Mouse (Mus musculus): ENCODE results near the gene Utp3. TPM values are rescaled to one million over a fixed set of nuclear protein-coding genes. Genes with fewer than 3 reads are reported as not detected.

The Utp3 gene
- polyA plus RNA-seq, 1 experiment from 2014 or later = 28.0 TPM

DNA sequence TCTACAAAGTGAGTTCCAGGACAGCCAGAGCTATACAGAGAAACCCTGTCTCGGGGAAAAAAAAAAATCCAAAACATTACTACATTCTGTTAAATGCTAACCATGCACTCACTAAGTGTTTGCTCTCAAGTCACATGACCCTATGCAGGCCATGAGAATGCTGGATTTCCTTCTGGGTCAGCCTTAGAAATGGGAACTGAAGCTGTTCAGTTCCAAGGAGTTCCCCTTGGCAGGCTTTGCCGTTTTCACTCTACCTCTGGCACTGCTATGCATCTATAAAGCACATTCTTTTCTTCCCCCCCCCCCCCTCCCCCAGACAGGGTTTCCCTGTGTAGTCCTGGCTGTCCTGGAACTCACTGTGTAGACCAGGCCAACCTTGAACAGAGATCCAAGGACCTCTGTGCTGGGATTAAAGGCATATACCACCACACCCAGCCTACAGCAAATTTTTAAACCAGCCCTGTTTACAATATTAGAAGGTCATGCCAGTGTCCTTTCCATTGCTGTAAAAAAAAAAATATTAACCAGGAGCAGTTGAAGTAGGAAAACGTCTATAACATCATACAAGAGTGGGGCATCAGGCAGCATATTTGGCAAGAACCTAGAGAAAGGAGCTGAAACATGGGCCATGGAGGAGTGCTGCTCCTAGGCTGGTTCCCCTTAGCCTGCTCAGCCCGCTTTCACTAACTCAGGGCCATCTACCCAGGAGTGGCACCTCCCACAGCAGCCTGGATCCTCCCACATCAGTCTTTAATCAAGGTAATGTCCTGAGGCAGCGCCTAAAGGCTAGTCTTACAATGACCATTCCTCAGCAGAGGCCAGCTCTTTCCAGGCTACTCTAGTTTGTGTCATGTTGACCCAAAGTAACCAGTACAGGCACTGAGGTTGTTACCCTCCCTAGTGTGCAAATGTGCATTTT lies 41.5 kb downstream of the Utp3 start:
- H3K27ac ChIP-seq (replicated peaks) = peak overlapping the region; percentile 9; the same call in 1 of the 2 replicates

DNA sequence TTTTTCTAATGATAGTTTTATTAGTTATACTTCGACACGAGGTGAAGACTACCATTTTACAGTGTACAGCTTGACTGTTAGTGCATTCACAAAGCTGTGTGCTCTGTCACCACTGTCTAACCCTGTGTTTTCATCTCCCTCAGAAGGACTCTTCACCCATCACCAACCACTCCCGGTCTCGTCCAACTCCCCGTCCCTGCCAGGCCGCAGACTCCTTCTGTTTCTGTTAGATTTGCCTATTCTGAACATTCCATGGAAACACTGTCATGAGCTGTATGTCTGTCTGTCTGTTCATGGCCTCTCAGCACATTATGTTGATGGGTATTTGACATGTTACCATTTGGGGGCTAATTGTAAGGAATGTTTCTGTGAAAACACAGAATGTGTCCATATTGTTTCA lies 44.7 kb downstream of the Utp3 start:
- Histone ChIP-seq H3K27me3 (no peaks in the 10 kb centered on the region), H3K9me3 (replicated peaks) (no peaks in the 10 kb centered on the region), H3K4me1 (replicated peaks) (peaks cover 15% of the 10 kb centered on the region), H3K4me3 (replicated peaks) (no peak overlapping the region), H3K36me3 (replicated peaks) (no peaks in the 10 kb centered on the region), H3K27ac (replicated peaks) (no peak overlapping the region), H3K4me2 (no peak overlapping the region), H3K9ac (no peak overlapping the region)
- ATAC-seq (ENCODE audit: insufficient read depth) = no peak
- 78% methylated on average over 6 of the region's 6 CpGs for WGBS (ENCODE audit: insufficient replicate concordance)

More for the DNA sequence above, 41.5 kb downstream of the Utp3 start:
- no peaks in the 10 kb centered on the region for H3K27me3 ChIP-seq
- H3K4me1 ChIP-seq (replicated peaks) = peaks cover 18% of the 10 kb centered on the region
- H3K4me2 ChIP-seq = peak overlapping the region; percentile 6; the same call in 1 of the 2 replicates
- no peak for ATAC-seq (ENCODE audit: insufficient read depth)
- WGBS (ENCODE audit: insufficient replicate concordance) = 45% methylated on average over 5 of the region's 5 CpGs
- no peak overlapping the region for H3K9ac ChIP-seq
- H3K36me3 ChIP-seq (replicated peaks) = no peaks in the 10 kb centered on the region
- H3K9me3 ChIP-seq (replicated peaks) = no peaks in the 10 kb centered on the region
- no peak overlapping the region for H3K4me3 ChIP-seq (replicated peaks)

GRCm38 (mm10) chr5:88602030-88602429 lies 47.8 kb downstream of the Utp3 start:
- Histone ChIP-seq H3K9ac (no peak overlapping the region), H3K27ac (replicated peaks) (no peak overlapping the region), H3K4me2 (no peak overlapping the region), H3K27me3 (no peaks in the 10 kb centered on the region), H3K9me3 (replicated peaks) (no peaks in the 10 kb centered on the region), H3K4me1 (replicated peaks) (no peaks in the 10 kb centered on the region), H3K36me3 (replicated peaks) (no peaks in the 10 kb centered on the region), H3K4me3 (replicated peaks) (no peak overlapping the region)
- WGBS (ENCODE audit: insufficient replicate concordance) = 54% methylated on average over 2 of the region's 2 CpGs
- ATAC-seq (ENCODE audit: insufficient read depth) = no peak

GRCm38 (mm10) chr5:88602713-88603112 lies 48.5 kb downstream of the Utp3 start:
- Histone ChIP-seq H3K9me3 (replicated peaks) (no peaks in the 10 kb centered on the region), H3K9ac (no peak overlapping the region), H3K36me3 (replicated peaks) (no peaks in the 10 kb centered on the region), H3K4me2 (no peak overlapping the region), H3K4me1 (replicated peaks) (no peaks in the 10 kb centered on the region), H3K4me3 (replicated peaks) (no peak overlapping the region), H3K27ac (replicated peaks) (no peak overlapping the region), H3K27me3 (no peaks in the 10 kb centered on the region)
- 61% methylated on average over 3 of the region's 3 CpGs for WGBS (ENCODE audit: insufficient replicate concordance)
- ATAC-seq (ENCODE audit: insufficient read depth) = no peak

DNA sequence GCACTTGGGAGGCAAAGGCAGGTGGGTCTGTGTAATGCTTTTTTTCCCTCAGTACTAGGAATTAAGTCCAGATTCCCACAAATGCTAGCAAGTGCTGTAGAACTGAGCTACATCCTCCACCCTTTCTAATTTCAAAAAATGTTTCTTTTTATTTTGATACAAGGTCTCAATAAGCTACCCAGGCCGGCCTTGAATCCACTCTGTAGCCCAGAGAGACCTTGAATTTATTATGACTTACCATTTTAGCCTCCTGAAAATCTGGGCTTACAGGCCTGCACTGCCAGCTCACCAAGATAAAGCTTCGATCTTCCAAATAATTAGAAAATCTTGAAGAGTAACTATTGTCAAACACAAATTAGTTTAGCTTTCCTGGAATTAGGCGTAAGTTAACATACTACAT lies 49.8 kb downstream of the Utp3 start:
- no peak for ATAC-seq (ENCODE audit: insufficient read depth)

DNA sequence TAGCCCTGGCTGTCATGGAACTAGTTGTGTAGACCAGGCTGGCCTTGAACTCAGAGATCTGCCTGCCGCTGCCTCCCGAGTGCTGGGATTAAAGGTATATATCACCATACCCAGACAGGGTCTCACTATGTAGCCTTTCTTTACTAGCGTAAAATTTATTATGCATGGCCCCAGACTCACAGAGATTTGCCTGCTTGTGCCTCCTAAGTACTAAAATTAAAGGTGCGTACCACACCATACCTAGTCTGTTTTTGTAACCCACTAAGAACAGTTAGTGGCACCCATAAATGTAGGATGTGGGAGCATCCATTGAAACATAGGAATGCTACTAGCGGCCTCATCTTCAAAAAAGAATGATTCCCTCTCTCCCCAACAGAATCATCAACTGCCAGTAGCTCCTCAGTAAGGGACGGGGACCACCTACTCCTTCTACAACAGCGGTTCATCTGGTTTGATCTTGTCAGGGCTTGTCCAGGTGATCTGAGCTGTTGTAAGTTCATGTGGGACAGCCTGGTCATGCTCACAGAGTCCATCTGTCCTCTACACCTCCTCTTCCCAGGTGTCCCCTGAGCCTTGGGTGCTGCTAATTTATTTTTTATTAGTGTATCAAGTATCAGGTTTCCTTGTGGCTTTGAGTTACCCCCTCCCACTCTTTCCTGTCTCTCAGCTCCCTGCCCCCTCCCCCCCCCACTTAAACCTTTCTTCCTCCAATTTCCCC lies 50.5 kb downstream of the Utp3 start:
- Histone ChIP-seq H3K9ac (no peak overlapping the region), H3K27me3 (no peaks in the 10 kb centered on the region), H3K4me1 (replicated peaks) (no peaks in the 10 kb centered on the region), H3K9me3 (replicated peaks) (no peaks in the 10 kb centered on the region), H3K4me2 (no peak overlapping the region), H3K36me3 (replicated peaks) (no peaks in the 10 kb centered on the region), H3K4me3 (replicated peaks) (no peak overlapping the region), H3K27ac (replicated peaks) (no peak overlapping the region)
- 75% methylated on average over 7 of the region's 7 CpGs for WGBS (ENCODE audit: insufficient replicate concordance)
- ATAC-seq (ENCODE audit: insufficient read depth) = no peak

More for the DNA sequence above, 49.8 kb downstream of the Utp3 start:
- Histone ChIP-seq H3K27ac (replicated peaks) (no peak overlapping the region), H3K27me3 (no peaks in the 10 kb centered on the region), H3K4me3 (replicated peaks) (no peak overlapping the region), H3K4me2 (no peak overlapping the region), H3K9ac (no peak overlapping the region), H3K4me1 (replicated peaks) (no peaks in the 10 kb centered on the region), H3K36me3 (replicated peaks) (no peaks in the 10 kb centered on the region), H3K9me3 (replicated peaks) (no peaks in the 10 kb centered on the region)
- 63% methylated on average over 3 of the region's 3 CpGs for WGBS (ENCODE audit: insufficient replicate concordance)

Other genes with a start within 250 kb of the Utp3 start
- not detected in 2 replicates for gene Prol1, start 237.2 kb upstream of the Utp3 start, polyA plus RNA-seq (2015; fragmentation: Nextera tagmentation; extraction: Ambion mirVana)
- not detected in 2 replicates for gene Amtn, start 178.4 kb upstream of the Utp3 start, polyA plus RNA-seq (2015; fragmentation: Nextera tagmentation; extraction: Ambion mirVana)
- gene Ambn, start 98.5 kb upstream of the Utp3 start, polyA plus RNA-seq (2015; fragmentation: Nextera tagmentation; extraction: Ambion mirVana) = not detected in 2 replicates
- not detected in 2 replicates for gene Enam, start 66.5 kb upstream of the Utp3 start, polyA plus RNA-seq (2015; fragmentation: Nextera tagmentation; extraction: Ambion mirVana)
- gene Jchain, start 26.6 kb upstream of the Utp3 start, polyA plus RNA-seq (2015; fragmentation: Nextera tagmentation; extraction: Ambion mirVana) = 0.06 and 0.12 TPM in 2 replicates
- 4.5 and 5.6 TPM in 2 replicates for gene Rufy3, start 10.6 kb downstream of the Utp3 start, polyA plus RNA-seq (2015; fragmentation: Nextera tagmentation; extraction: Ambion mirVana)
- 25.6 and 26.7 TPM in 2 replicates for gene Grsf1, start 121.7 kb downstream of the Utp3 start, polyA plus RNA-seq (2015; fragmentation: Nextera tagmentation; extraction: Ambion mirVana)
- gene Mob1b, start 166.4 kb downstream of the Utp3 start, polyA plus RNA-seq (2015; fragmentation: Nextera tagmentation; extraction: Ambion mirVana) = 9.1 and 9.4 TPM in 2 replicates
- gene Dck, start 210.5 kb downstream of the Utp3 start, polyA plus RNA-seq (2015; fragmentation: Nextera tagmentation; extraction: Ambion mirVana) = 90.6 and 96.1 TPM in 2 replicates